Mouse (Mus musculus) heart, postnatal 0 days (tissue): ENCODE results near the gene Sugp2. TPM values are rescaled to one million over a fixed set of nuclear protein-coding genes. Genes with fewer than 3 reads are reported as not detected.

ENCODE experiments used
- ATAC-seq: fragments of 200-750 bp; cut with Nextera tagmentation; 2 replicates; pipeline ENCODE4 v1.8.0; 2017; ENCODE audit warnings: low read depth, moderate number of reproducible peaks, moderate library complexity; ENCODE audit not compliant: insufficient read depth
- DNase-seq: peaks from one replicate; pipeline ENCODE4 v3.0.0-alpha.2; 2016; ENCODE audit warnings: low spot score
- H3K27ac ChIP-seq: fragments of 300-500 bp; sonication (generic); 2 replicates; pipeline ENCODE4 v1.5.1; 2014; ENCODE audit warnings: low read depth, mild to moderate bottlenecking
- H3K27me3 ChIP-seq: fragments of 300-500 bp; sonication (generic); 2 replicates; pipeline ENCODE4 v1.6.1; 2014; ENCODE audit warnings: low read length, mixed read lengths; ENCODE audit not compliant: control insufficient read depth, insufficient read depth
- H3K36me3 ChIP-seq: fragments of 300-500 bp; sonication (generic); replicated peaks from 2 replicates; pipeline ENCODE4 v1.6.1; 2014; ENCODE audit warnings: low read length, mixed read lengths; ENCODE audit not compliant: control insufficient read depth, insufficient read depth
- H3K4me1 ChIP-seq: fragments of 300-500 bp; sonication (generic); 2 replicates; pipeline ENCODE4 v1.6.1; 2014; ENCODE audit warnings: antibody characterized with exemption; ENCODE audit not compliant: control insufficient read depth, insufficient read depth
- H3K4me2 ChIP-seq: fragments of 300-500 bp; sonication (generic); 2 replicates; pipeline ENCODE4 v1.6.1; 2014; ENCODE audit warnings: low read depth, mild to moderate bottlenecking, low read length, moderate library complexity
- H3K4me3 ChIP-seq: fragments of 300-500 bp; sonication (generic); 2 replicates; pipeline ENCODE4 v1.5.1; 2014; ENCODE audit warnings: low read depth, low read length
- H3K9ac ChIP-seq: fragments of 300-500 bp; sonication (generic); replicated peaks from 2 replicates; pipeline ENCODE4 v1.6.1; 2014; ENCODE audit warnings: low read depth, low read length, mixed read lengths
- H3K9me3 ChIP-seq: fragments of 300-500 bp; sonication (generic); replicated peaks from 2 replicates; pipeline ENCODE4 v1.6.1; 2016; ENCODE audit warnings: low read length; ENCODE audit not compliant: control insufficient read depth
- CTCF ChIP-seq: IDR thresholded peaks from 2 replicates; pipeline ENCODE4 v1.5.1; 2016; ENCODE audit warnings: antibody characterized with exemption, control low read depth, low read depth
- EP300 ChIP-seq: IDR thresholded peaks from 2 replicates; pipeline ENCODE4 v1.6.1; 2016; ENCODE audit warnings: antibody characterized with exemption, low read depth
- WGBS: fragments of 180-500 bp; shearing (Covaris S2); extraction: QIAGEN DNeasy Blood & Tissue Kit; methylation state at CpG from one replicate; pipeline ENCODE4 v1.1.7; 2014; 5-methylcytosine and 5-hydroxymethylcytosine counted together
- polyA plus RNA-seq: library from polyadenylated mRNA; unstranded; fragments of >200 nt; fragmentation: Nextera tagmentation; extraction: Ambion mirVana; gene quantifications from 2 replicates; pipeline ENCODE4 v1.2.1, GENCODE M21; 2015
- total RNA-seq: library from RNA; depleted of rRNA; stranded (reverse); fragments of >200 nt; gene quantifications from 2 replicates; pipeline ENCODE4 v1.2.3, GENCODE M21; 2014; ENCODE audit warnings: low replicate concordance

Gene Sugp2
- total and polyA plus RNA-seq, 2 experiments from 2014 or later: 15.5 to 48.7 TPM

DNA sequence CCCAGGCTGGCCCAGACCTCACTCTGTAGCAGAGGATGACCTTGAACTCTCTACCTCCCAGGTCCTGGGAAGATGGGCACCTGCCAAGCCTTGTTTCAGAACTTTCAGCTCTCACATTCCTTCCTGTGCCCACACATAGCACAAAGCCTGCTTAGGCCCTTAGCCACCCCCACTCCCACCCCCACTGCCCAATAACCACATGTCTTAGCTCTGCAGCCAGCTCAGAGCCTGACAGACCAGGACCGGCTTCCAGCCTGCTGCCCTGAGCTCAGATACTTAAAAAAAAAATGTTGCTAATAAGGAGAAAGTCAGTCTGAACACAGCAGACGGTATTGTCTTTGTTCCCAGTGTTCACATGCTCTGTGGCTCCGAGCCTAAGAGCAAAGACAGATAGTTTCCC lies 47.0 kb downstream of the Sugp2 start:
- H3K27me3 ChIP-seq: no peaks in the 10 kb centered on the region
- DNase-seq (no peak), ATAC-seq (no peak)
- H3K9ac ChIP-seq: no peak overlapping the region
- peak overlapping the region; percentile 58; the same call in 1 of the 2 replicates for H3K27ac ChIP-seq
- no peak overlapping the region for H3K4me3 ChIP-seq
- H3K4me2 ChIP-seq: no peak overlapping the region
- no peak for TF ChIP-seq CTCF
- no peak for TF ChIP-seq EP300
- no peaks in the 10 kb centered on the region for H3K9me3 ChIP-seq
- H3K36me3 ChIP-seq: peaks cover 14% of the 10 kb centered on the region
- whole genome bisulfite sequencing: 24% methylated on average over 3 of the region's 3 CpGs
- H3K4me1 ChIP-seq: peaks cover 17% of the 10 kb centered on the region

DNA sequence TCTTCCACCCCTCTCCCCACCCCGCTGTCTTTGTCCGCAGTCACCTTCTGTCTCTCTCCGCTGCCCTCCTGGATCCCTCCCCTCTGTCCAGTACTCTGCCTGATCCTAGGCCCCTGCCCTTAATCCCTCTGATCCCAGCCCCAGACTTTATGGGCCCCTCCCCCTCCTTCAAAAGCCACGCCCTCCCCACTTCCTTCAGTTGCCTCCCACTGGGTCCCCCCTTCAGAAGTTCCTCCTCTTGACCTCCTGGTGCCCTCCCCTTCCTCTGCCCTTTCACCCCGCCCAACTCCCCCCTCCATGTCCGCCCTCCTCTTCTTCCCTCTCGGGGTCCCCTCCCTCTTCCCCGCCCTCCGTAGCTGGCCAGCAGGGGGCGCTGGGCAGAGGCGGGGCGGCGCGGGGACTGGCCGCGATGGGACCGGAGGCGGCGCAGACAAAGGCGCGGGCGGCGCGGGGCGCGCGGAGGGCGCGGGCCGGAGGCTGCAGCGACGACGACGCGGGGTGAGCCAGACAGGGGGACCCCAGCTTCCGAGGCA lies 48.6 kb downstream of the Sugp2 start, which contains the start of gene Homer3:
Homer3 (plus strand) TSS at position 225 of the 533 bp plus-strand sequence.
- DNase-seq (peak; percentile 92), ATAC-seq (peak; percentile 88)
- Histone ChIP-seq H3K9me3 (no peaks in the 10 kb centered on the region), H3K27ac (peak within 1 kb of the TSS; percentile 85), H3K4me2 (peak within 1 kb of the TSS; percentile 89), H3K4me1 (peaks cover 17% of the 10 kb centered on the region), H3K36me3 (peaks cover 30% of the 10 kb centered on the region), H3K4me3 (peak within 1 kb of the TSS; percentile 77), H3K27me3 (no peaks in the 10 kb centered on the region), H3K9ac (peak within 1 kb of the TSS; percentile 79)
- TF ChIP-seq CTCF (peak; percentile 94), EP300 (no peak)
- WGBS: 2% methylated on average over 35 of the region's 36 CpGs

DNA sequence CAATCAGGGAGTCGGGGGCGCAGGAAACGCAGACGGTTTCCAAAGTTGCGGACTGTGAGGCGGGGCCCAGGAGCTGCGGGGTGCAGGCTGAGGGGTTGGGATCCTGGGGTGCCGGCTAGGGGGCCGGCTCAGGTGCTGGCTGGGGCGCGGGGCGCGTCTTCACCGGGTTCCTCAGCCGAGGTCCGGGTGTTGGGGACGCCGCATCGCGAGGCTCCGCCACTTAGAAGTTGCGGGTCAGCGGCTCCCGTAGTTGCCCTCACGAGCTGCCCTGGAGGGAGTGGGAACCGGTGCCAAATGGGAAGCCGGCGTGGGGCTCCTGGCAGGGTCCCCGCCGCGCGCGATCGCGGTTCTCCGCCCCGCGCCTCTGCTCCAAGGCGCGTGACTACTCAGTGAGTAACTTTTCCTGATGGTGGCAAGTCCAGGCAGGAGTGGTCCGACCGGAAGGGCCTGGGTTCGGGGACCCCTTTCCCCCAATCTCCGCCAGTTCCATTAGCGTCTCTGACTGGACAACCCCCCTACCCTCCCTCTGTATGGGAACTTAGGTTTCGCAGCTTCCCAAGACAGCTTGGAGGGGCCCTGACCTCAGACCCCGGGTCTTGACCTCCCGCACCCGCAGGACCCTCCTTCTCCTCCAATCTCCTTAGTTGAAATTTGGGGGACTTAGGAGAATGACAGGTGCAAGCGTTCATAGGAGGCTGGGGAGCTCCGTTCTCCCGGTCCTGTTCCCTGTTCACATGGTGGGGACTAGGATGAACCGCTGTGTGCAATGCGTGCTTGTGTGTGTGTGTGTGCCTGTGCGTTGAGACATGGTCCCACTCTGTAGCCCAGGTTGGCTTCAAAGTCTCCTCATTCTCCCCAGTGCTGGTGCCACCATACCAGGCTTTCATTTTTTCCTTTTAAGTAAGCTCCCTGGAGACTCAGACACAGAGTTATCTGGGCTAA lies 49.4 kb downstream of the Sugp2 start:
- peak overlapping the region; percentile 79 for H3K9ac ChIP-seq
- 2% methylated on average over 55 of the region's 55 CpGs for WGBS
- peaks cover 30% of the 10 kb centered on the region for H3K36me3 ChIP-seq
- ATAC-seq (peak; percentile 31), DNase-seq (no peak)
- H3K27me3 ChIP-seq: no peaks in the 10 kb centered on the region
- H3K4me1 ChIP-seq: peaks cover 14% of the 10 kb centered on the region
- peak overlapping the region; percentile 85 for H3K27ac ChIP-seq
- peak overlapping the region; percentile 77 for H3K4me3 ChIP-seq
- H3K9me3 ChIP-seq: no peaks in the 10 kb centered on the region
- TF ChIP-seq EP300 (no peak; the same call in 1 of the 2 replicates), CTCF (no peak)
- peak overlapping the region; percentile 89 for H3K4me2 ChIP-seq

DNA sequence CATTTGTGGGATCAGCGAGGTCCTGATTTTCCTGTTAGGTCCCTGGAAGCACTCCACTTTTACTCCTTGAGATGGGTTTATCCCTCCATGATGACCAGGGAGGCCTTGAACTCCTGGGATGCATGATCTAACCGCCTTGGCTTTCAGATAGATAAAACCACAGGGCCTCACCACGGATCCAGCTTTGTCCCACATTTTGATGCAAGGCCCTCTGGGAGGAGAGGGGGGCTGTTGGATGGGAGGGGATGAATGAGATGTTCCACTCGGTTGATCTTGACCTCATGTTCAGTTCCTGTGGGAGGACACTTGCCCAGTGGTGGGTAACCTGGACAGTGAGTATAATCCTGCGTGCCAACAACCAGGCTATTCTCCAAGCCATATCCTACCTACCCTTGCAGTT lies 50.4 kb downstream of the Sugp2 start:
- no peak overlapping the region for H3K4me3 ChIP-seq
- no peak overlapping the region for H3K9ac ChIP-seq
- no peaks in the 10 kb centered on the region for H3K9me3 ChIP-seq
- no peak overlapping the region for H3K27ac ChIP-seq
- H3K27me3 ChIP-seq: no peaks in the 10 kb centered on the region
- H3K36me3 ChIP-seq: peaks cover 36% of the 10 kb centered on the region
- ATAC-seq (no peak), DNase-seq (no peak)
- no peak for TF ChIP-seq EP300
- no peak for TF ChIP-seq CTCF
- H3K4me2 ChIP-seq: no peak overlapping the region
- whole genome bisulfite sequencing: 63% methylated on average over 5 of the region's 5 CpGs
- peaks cover 6% of the 10 kb centered on the region for H3K4me1 ChIP-seq

DNA sequence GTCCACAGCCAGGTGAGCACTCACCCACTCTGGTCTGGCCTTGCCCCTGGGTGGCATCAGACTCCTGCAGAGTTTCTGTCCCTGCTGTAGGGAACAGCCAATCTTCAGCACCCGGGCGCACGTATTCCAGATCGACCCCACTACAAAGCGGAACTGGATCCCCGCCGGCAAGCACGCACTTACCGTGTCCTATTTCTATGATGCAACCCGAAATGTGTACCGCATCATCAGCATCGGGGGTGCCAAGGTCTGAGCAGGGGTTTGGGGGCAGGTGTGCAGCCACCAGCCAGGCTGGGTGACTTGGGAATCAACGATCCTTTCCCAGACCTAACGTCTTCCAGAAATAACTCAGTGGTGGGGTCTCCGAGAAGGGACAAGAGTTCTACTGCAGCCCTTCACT lies 51.3 kb downstream of the Sugp2 start:
- TF ChIP-seq CTCF: no peak
- no peak for TF ChIP-seq EP300
- ATAC-seq: no peak

More for the DNA sequence above, 51.3 kb downstream of the Sugp2 start:
- H3K9me3 ChIP-seq: no peaks in the 10 kb centered on the region
- peaks cover 38% of the 10 kb centered on the region for H3K36me3 ChIP-seq
- no peak overlapping the region for H3K27ac ChIP-seq
- H3K4me1 ChIP-seq: peaks cover 5% of the 10 kb centered on the region
- 92% methylated on average over 15 of the region's 15 CpGs for WGBS
- DNase-seq: no peak
- no peak overlapping the region for H3K4me2 ChIP-seq
- no peak overlapping the region for H3K4me3 ChIP-seq
- H3K27me3 ChIP-seq: no peaks in the 10 kb centered on the region
- no peak overlapping the region for H3K9ac ChIP-seq
